Mouse (Mus musculus) naive thymus-derived CD4-positive, alpha-beta T cell, adult 5 months (primary cell): ENCODE data around the gene Pdha1. TPM values are rescaled to one million over a fixed set of nuclear protein-coding genes. Genes with fewer than 3 reads are reported as not detected.

Experiments
- polyA plus RNA-seq: library from polyadenylated mRNA; unstranded; fragments of 100-300 nt; shearing (Covaris generic); gene quantifications from one replicate; pipeline ENCODE4 v1.2.1, GENCODE M21; 2017

Pdha1 gene
- polyA plus RNA-seq: 133 TPM

DNA sequence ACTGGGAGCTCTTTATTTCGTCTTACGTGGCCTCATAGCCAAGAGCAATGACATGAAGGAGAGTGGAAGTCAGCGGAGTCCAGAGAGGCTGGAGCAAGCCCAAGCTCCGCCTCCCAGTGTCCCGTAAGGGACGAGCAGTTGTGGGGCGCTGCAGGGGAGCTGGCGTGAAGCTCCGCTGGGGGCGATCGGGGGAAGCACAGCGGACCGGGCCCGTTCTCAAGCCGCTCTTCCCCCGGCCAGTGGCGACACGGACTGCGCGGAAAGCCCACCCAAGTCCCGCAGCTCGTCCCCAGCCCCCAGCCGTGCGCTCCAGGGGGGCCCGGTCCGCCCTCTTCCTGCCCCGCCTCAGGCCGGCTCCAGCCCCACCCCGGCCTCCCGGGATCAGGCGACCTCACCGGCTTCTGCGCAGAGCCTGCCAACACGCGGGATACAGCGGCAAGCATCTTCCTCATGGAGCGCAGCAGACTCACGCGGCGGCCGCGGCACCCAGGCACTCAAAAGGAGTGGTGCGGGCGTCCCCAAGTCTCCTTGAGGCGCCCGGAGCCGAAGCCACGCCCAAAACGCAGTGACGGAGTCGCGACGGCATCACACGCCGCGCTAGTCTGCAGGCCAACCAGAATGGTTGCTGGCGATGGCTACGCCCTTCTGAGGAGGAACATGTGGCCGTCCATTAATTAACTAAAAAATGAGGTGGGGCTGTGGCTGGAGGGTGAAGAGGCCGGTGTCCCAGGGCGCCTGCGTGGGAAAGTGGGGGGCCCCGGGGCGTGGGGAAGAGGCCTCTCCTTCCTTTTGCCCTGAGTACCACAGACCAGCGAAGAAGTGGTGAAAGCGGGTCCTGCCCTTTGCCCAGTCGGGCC is at the start of gene Pdha1:
TSS of gene Pdha1 (minus strand) at position 553 of the 857 bp plus-strand sequence.

Other genes with a start within 250 kb of the Pdha1 start
- 1.6 TPM for gene Map3k15, start 150.0 kb downstream of the Pdha1 start, polyA plus RNA-seq